Mouse (Mus musculus) lung, postnatal 0 days (tissue): ENCODE results near the gene Fam13a. TPM values are rescaled to one million over a fixed set of nuclear protein-coding genes. Genes with fewer than 3 reads are reported as not detected.

ENCODE experiments used
- ATAC-seq: fragments of 200-750 bp; cut with Nextera tagmentation; 2 replicates; pipeline ENCODE4 v1.8.0; 2017; ENCODE audit warnings: moderate library complexity
- DNase-seq: peaks from one replicate; pipeline ENCODE4 v3.0.0-alpha.2; 2016; ENCODE audit warnings: low spot score
- H3K27ac ChIP-seq: fragments of 300-500 bp; sonication (generic); 2 replicates; pipeline ENCODE4 v1.5.1; 2014; ENCODE audit warnings: antibody characterized with exemption, mild to moderate bottlenecking, low read length, mixed read lengths
- H3K27me3 ChIP-seq: fragments of 300-500 bp; sonication (generic); replicated peaks from 2 replicates; pipeline ENCODE4 v1.6.1; 2014; ENCODE audit warnings: low read length, mixed read lengths; ENCODE audit not compliant: insufficient read depth
- H3K36me3 ChIP-seq: fragments of 300-500 bp; sonication (generic); 2 replicates; pipeline ENCODE4 v1.6.1; 2014; ENCODE audit warnings: low read length, mixed read lengths; ENCODE audit not compliant: insufficient read depth
- H3K4me1 ChIP-seq: fragments of 300-500 bp; sonication (generic); 2 replicates; pipeline ENCODE4 v1.6.1; 2014; ENCODE audit warnings: antibody characterized with exemption, low read depth, low read length, mixed read lengths; ENCODE audit not compliant: insufficient read depth
- H3K4me2 ChIP-seq: fragments of 300-500 bp; sonication (generic); replicated peaks from 2 replicates; pipeline ENCODE4 v1.6.1; 2014; ENCODE audit warnings: low read depth, mild to moderate bottlenecking, low read length, moderate library complexity, mixed read lengths
- H3K4me3 ChIP-seq: fragments of 300-500 bp; sonication (generic); 2 replicates; pipeline ENCODE4 v1.5.1; 2014; ENCODE audit warnings: low read depth, low read length
- H3K9ac ChIP-seq: fragments of 300-500 bp; sonication (generic); replicated peaks from 2 replicates; pipeline ENCODE4 v1.6.1; 2014; ENCODE audit warnings: low read depth, mild to moderate bottlenecking
- H3K9me3 ChIP-seq: fragments of 300-500 bp; sonication (generic); 2 replicates; pipeline ENCODE4 v1.6.1; 2016; ENCODE audit warnings: low read length, mixed read lengths
- CTCF ChIP-seq: IDR thresholded peaks from 2 replicates; pipeline ENCODE4 v1.5.1; 2016; ENCODE audit warnings: antibody characterized with exemption, mild to moderate bottlenecking
- EP300 ChIP-seq: IDR thresholded peaks from 2 replicates; pipeline ENCODE4 v1.6.1; 2016; ENCODE audit warnings: antibody characterized with exemption, mild to moderate bottlenecking, control low read depth
- WGBS: fragments of 180-500 bp; shearing (Covaris S2); extraction: QIAGEN DNeasy Blood & Tissue Kit; methylation state at CpG from one replicate; pipeline ENCODE4 v1.1.7; 2014; 5-methylcytosine and 5-hydroxymethylcytosine counted together
- polyA plus RNA-seq: library from polyadenylated mRNA; unstranded; fragments of >200 nt; fragmentation: Nextera tagmentation; extraction: Ambion mirVana; gene quantifications from 2 replicates; pipeline ENCODE4 v1.2.1, GENCODE M21; 2015

Fam13a gene
- polyA plus RNA-seq, 1 experiment from 2014 or later, result 23.5 TPM

GRCm38 (mm10) chr6:58937726-58938125 lies 86.6 kb downstream of the Fam13a start:
- H3K4me2 ChIP-seq, result no peak overlapping the region
- ATAC-seq, result no peak

DNA sequence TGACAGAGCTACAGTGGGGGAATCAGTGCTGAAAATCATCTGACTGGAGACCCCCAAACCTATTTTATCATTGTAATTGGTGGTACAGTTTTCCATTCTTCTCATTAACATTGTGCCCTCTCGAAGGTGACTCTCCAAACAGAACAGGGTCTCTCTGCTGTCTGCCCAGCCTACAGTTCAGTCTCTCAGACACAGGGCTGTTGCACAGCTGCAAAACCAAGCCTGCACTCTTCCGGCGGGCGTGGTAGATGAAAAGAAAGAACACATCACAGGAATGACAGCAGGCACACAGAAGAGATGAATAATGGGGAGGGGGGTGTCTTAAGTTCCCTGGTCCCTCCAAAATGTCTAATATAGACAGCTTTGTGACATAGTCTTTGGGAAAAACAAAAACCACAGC lies 90.2 kb downstream of the Fam13a start:
- no peak overlapping the region for H3K4me2 ChIP-seq
- H3K4me1 ChIP-seq, result no peaks in the 10 kb centered on the region
- 85% methylated on average over 4 of the region's 4 CpGs for WGBS
- DNase-seq (no peak), ATAC-seq (no peak)
- no peak overlapping the region for H3K4me3 ChIP-seq
- no peaks in the 10 kb centered on the region for H3K27me3 ChIP-seq
- H3K36me3 ChIP-seq, result peaks cover 19% of the 10 kb centered on the region; the same call in 1 of the 2 replicates
- TF ChIP-seq EP300 (no peak), CTCF (no peak)
- no peak overlapping the region for H3K9ac ChIP-seq
- H3K9me3 ChIP-seq, result no peaks in the 10 kb centered on the region
- H3K27ac ChIP-seq, result no peak overlapping the region

More at GRCm38 (mm10) chr6:58937726-58938125, 86.6 kb downstream of the Fam13a start:
- Histone ChIP-seq H3K27me3 (no peaks in the 10 kb centered on the region), H3K9me3 (no peaks in the 10 kb centered on the region), H3K27ac (no peak overlapping the region), H3K36me3 (peaks cover 19% of the 10 kb centered on the region; the same call in 1 of the 2 replicates), H3K4me1 (no peaks in the 10 kb centered on the region), H3K4me3 (no peak overlapping the region), H3K9ac (no peak overlapping the region)
- no peak for DNase-seq
- no peak for TF ChIP-seq EP300
- TF ChIP-seq CTCF, result no peak

DNA sequence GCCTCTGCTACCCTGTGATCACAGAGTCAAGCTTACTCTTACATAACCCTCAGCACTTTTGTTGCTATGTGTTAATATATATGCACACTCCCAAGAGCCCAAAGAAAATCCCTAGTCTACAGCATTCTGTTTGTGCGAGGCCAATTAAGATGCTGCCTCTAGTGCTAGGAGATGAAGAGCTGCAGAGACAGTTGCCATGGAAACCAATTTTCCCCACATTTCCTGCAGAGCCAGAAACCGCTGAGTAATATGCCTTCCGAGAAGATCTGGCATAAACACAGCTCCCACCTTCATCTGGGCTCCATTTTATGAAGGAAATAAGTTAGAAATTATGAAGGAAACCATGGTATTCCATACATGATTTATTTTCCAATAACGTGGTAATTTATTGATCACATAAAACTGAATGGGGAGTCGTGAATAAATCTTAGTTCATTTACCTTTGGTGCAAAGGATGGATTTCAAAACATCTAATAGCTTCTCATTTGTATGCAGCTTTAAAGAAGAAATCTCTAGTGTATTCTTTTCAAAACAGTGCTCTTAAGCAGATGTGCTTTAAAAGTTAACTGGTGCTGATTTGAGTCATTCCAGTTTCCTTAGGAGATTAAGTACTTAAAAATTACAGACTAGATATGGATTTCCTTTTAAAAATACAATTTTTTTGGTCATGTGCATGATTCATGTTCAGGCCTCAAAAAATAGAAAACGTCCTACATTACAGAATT lies 91.0 kb downstream of the Fam13a start:
- TF ChIP-seq CTCF (no peak), EP300 (no peak)
- ATAC-seq, result no peak
- H3K9ac ChIP-seq, result no peak overlapping the region
- H3K36me3 ChIP-seq, result peaks cover 12% of the 10 kb centered on the region; the same call in 1 of the 2 replicates
- no peaks in the 10 kb centered on the region for H3K4me1 ChIP-seq
- H3K4me2 ChIP-seq, result no peak overlapping the region
- H3K27ac ChIP-seq, result no peak overlapping the region
- no peaks in the 10 kb centered on the region for H3K27me3 ChIP-seq
- no peak for DNase-seq
- no peaks in the 10 kb centered on the region for H3K9me3 ChIP-seq
- no peak overlapping the region for H3K4me3 ChIP-seq
- WGBS, result 64% methylated on average over 6 of the region's 6 CpGs

DNA sequence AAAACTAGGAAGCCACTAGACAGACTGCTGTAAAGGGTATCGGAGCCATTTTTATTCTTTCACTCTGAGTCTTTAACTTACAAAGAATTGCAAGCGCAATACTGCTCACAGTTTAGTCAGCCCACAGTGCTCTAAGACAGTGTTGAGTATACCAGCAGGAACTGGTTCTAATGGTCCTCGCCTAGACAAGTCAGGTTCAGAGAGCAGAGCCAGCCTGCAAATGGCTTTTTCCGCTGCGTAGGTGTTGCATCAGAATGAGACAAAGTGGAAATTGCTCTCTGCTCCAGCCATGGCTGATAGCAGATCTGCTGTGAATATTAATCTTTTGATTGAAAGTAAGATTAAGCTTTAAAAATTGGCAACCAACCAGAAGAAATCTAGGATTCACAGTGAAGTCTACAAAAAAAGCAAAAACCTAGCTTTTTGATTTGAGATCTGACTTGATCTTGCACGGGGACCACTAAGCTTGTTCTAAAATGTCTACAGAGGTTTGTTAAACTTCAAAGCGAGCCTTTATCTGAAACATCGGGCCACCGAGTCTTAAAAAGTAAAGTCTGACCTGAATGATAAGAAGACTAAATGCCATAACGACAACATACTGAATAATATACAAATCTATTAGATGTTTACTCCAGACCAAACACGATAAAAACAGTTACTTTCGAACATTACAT lies 91.7 kb downstream of the Fam13a start:
- no peak for TF ChIP-seq EP300
- no peak for TF ChIP-seq CTCF
- H3K4me3 ChIP-seq, result no peak overlapping the region
- no peak for ATAC-seq
- no peaks in the 10 kb centered on the region for H3K27me3 ChIP-seq
- DNase-seq, result no peak
- H3K9ac ChIP-seq, result no peak overlapping the region
- no peak overlapping the region for H3K27ac ChIP-seq
- no peak overlapping the region for H3K4me2 ChIP-seq
- H3K36me3 ChIP-seq, result peaks cover 11% of the 10 kb centered on the region; the same call in 1 of the 2 replicates
- 77% methylated on average over 12 of the region's 12 CpGs for WGBS
- no peaks in the 10 kb centered on the region for H3K4me1 ChIP-seq
- no peaks in the 10 kb centered on the region for H3K9me3 ChIP-seq

GRCm38 (mm10) chr6:58931149-58931548 lies 93.2 kb downstream of the Fam13a start:
- DNase-seq (no peak), ATAC-seq (no peak)
- H3K36me3 ChIP-seq, result peaks cover 11% of the 10 kb centered on the region; the same call in 1 of the 2 replicates
- no peak overlapping the region for H3K9ac ChIP-seq
- H3K27me3 ChIP-seq, result no peaks in the 10 kb centered on the region
- no peaks in the 10 kb centered on the region for H3K4me1 ChIP-seq
- H3K4me2 ChIP-seq, result no peak overlapping the region
- H3K9me3 ChIP-seq, result no peaks in the 10 kb centered on the region
- no peak overlapping the region for H3K27ac ChIP-seq
- H3K4me3 ChIP-seq, result no peak overlapping the region
- TF ChIP-seq EP300 (no peak), CTCF (no peak)
- 79% methylated on average over 4 of the region's 4 CpGs for WGBS

DNA sequence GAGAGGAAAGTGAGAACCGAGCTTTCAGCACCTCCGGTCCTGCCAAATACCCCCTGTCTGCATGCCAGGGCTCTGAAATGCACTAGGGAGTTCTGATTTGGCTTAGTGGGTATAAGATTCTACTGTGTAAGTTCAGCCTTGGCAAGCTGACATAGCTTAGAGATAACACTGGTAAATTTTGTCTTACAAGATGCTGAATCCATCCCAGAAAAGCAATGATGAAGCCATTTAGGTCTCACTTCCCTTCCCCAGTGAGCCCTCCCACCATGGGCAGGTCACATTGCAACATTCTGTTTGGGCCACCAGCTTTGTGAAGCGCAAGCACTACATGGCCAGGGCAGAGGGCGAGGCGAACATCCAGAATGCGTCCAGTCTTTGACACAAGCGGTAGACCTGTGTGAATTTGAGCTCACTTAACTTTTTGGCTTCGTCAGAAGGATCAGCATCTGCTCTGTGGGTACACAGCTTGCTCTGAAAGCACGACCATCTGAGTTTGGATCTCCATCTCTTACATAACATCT lies 94.4 kb downstream of the Fam13a start:
- H3K4me3 ChIP-seq, result no peak overlapping the region
- H3K4me2 ChIP-seq, result no peak overlapping the region
- H3K9me3 ChIP-seq, result no peaks in the 10 kb centered on the region
- peaks cover 6% of the 10 kb centered on the region; the same call in 1 of the 2 replicates for H3K36me3 ChIP-seq
- no peak for TF ChIP-seq EP300
- TF ChIP-seq CTCF, result no peak
- H3K27me3 ChIP-seq, result no peaks in the 10 kb centered on the region
- no peaks in the 10 kb centered on the region for H3K4me1 ChIP-seq
- H3K9ac ChIP-seq, result no peak overlapping the region
- WGBS, result 70% methylated on average over 9 of the region's 9 CpGs
- no peak for ATAC-seq
- no peak for DNase-seq
- no peak overlapping the region for H3K27ac ChIP-seq
